Mouse (Mus musculus) small intestine, adult 2 months (tissue): ENCODE data around the gene Slc16a11.

Experiments used
- CTCF ChIP-seq: fragments of 200-500 bp; IDR thresholded peaks from 2 replicates; pipeline ENCODE4 v1.5.1; 2012; ENCODE audit warnings: low read depth, mild to moderate bottlenecking, control low read depth, inconsistent platforms, low read length, moderate library complexity, mixed read lengths; ENCODE audit not compliant: insufficient replicate concordance, insufficient read length; ENCODE audit errors: extremely low read depth
- POLR2A ChIP-seq: fragments of 200-500 bp; IDR thresholded peaks from 2 replicates; pipeline ENCODE4 v1.6.1; 2012; ENCODE audit warnings: low read depth, mild to moderate bottlenecking, control low read depth, inconsistent platforms, low read length, moderate library complexity

GRCm38 (mm10) chr11:70225798-70226601 lies 13.4 kb downstream of the Slc16a11 start:
- peak; percentile 23; the same call in 1 of the 2 replicates for TF ChIP-seq CTCF
- no peak for TF ChIP-seq POLR2A
